Mouse (Mus musculus): ENCODE results near the gene Metap1d.

The Metap1d gene

GRCm38 (mm10) chr2:71544391-71545285, 91.6 kb downstream of the Metap1d start:
- DNase-seq (ENCODE audit: low read depth) = no peak

DNA sequence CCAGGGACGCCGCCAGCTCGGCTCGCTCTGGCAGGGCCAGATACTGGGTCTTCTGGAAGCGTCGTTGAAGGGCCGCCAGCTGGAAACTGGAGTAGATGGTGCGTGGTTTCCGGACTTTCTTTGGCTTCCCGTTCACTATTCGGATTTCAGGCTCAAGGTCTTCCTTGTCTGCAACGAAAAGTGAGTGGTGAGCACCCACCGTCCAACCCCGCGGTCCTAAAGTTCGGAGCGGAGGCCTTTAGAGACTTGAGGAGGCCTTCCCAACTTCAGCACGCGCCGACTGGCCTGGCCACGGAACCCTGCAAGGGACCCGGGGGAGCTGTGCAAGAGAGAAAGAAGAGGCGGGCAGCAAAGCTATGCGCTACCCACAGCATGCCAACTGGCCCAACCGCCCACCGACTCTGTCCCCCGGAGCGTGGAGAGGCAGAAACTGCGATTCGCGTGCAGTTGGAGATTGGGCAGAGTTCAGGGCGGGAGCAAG, 92.4 kb downstream of the Metap1d start:
- DNase-seq (ENCODE audit: low read depth) = no peak

DNA sequence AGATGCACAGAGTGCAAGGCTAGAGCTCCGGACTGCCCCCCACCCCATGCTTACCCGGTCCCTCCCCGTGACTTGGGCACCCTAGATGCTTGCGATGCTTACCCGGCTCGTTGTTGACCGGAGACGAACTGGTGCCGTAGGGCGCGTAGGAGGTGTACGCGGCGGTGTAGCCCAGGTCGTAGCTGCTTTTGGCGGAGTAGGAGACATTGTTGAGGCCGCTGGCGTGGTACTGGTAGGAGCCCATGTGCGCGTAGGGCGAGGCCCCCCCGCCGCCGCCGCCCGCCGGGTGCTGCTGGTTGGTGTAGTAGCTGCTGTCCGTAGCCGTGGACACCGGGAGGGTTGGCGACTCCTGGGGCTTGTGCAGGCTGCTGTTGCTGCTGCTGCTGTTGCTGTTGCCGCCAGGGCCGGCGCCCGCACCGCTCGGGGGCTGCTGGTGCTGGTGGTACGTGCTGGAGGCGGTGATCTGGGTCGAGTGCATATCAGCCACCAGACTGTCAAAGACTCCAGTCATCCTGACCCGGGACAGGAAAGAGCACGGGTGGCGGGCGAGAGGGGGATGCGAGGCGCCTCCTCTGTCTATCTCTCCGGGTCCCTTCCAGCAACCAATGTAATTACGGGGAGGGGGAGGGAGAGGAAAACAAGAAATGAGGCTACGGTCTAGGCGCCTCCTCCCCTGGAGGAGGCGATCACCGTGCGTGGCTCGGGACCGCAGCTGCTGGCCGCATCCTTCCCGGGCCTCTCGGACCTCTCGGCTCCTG, 93.0 kb downstream of the Metap1d start:
- DNase-seq (ENCODE audit: low read depth) = no peak

- DNase-seq (ENCODE audit: low read depth) = no peak
Observed at GRCm38 (mm10) chr2:71546640-71547071, 93.6 kb downstream of the Metap1d start, which contains the start of gene Dlx2. Dlx2 (minus strand) TSS chr2:71546754.

DNA sequence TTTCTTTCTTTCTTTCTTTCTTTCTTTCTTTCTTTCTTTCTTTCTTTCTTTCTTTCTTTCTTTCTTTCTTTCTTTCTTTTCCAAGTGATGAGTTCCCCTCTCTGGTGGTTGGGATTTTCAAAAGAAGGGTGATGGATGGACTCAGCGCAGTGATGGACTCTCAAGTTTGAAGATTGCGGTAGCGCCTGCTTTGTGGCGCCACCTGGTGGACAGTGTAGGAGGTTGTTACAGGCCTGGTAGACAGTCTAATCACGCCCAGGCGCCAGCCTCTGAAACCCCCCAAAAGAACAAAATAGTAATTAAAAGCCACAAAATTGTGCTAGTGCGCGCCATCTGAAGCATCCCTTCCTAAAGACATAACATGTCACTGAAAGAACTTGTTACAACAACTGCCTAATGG, 94.8 kb downstream of the Metap1d start:
- DNase-seq (ENCODE audit: low read depth) = no peak

- no peak for DNase-seq (ENCODE audit: low read depth)
Observed at GRCm38 (mm10) chr2:71550330-71550729, 97.3 kb downstream of the Metap1d start.

DNA sequence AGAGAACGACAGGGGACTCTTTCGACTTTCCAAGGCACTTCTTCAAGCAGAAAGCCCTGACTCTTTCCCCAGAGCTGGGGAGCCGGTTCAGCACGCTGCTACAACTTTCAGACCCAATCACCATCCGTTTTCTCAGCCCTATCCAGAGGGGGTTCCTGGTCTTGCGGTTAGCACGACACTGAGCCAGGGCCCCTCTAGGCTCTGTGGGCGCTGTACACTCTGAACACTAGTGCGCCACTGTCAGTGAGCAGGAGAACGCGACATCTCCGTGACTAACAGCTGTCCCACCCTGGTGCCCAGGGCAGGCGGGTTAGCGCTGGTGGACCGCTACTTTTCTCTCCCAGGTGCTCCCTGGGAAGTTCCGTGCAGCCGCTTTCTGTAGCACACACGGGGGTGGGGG, 98.6 kb downstream of the Metap1d start:
- DNase-seq (ENCODE audit: low read depth) = no peak

- no peak for DNase-seq (ENCODE audit: low read depth)
Observed at GRCm38 (mm10) chr2:71556071-71556470, 103.0 kb downstream of the Metap1d start.

DNA sequence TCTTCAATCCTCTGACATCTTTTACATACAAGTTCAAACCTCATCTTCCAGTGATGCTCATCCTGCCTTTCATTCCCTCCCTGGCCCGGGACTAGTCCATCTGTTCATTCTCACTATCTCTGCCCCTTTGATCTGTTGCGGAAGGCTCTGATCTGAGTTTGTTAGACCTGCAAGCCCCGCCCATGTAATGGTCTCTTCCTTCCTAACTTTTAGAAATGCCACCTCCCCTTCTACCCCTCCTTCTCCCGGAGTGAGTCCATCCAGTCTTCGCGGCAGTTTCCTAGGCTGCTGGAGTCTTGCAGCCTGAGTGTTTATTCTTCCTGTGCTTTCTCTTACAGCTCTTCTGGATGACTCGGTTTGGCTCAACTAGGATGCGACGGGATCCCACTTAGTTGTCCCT, 113.4 kb downstream of the Metap1d start:
- DNase-seq (ENCODE audit: low read depth) = no peak

DNA sequence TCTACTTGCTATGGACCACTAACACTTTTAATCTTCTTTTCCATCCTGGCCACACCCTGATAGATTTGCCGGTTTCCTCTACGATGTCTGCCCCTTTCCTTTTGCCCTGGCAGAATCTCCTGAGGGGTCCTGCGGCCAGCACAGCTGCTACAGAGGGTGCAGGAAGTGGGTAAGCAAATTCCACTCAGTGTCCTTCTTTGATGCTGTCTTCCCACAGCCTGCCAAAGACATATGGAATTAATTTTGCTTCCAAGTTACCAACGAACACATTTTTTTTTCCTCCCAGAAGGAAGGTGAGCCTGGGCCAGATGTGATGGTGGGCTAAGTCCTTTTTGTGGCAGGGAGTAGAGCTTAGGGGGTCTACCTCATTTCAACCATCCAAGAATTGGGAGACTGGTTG, 120.7 kb downstream of the Metap1d start:
- DNase-seq (ENCODE audit: low read depth) = no peak

All from fibroblast of lung, adult 2 months (primary cell).